ENCODE assay signal across 16 mouse cellular contexts in genomic region chr7:90203914-90204313, GRCm38 (mm10).
"Had no signal": no experiment of that assay in that cellular context is flagged by ENCODE, and none has a peak within 500 bp of the region (broad histone marks: within the 10 kb centered on the region; RNA-seq: fewer than 3 reads in every experiment).

No protein-coding gene starts in this region.

- H3K9me3 ChIP-seq: limb, embryonic 10.5 days; limb, embryonic 13.5 days; lung, embryonic 15.5 days had no signal

- DNase-seq: kidney, adult 2 months; kidney, postnatal 25 days; layer of hippocampus, adult 9-11 months; lung, adult 18-20 months; lung, postnatal 10 days; lung, postnatal 36 days; midbrain, embryonic 14.5 days; thymus, adult 18-20 months; thymus, postnatal 4 days had no signal

- H3K27me3 ChIP-seq: limb, embryonic 13.5 days; lung, embryonic 15.5 days had no signal

- H3K4me1 ChIP-seq: limb, embryonic 10.5 days; lung, embryonic 15.5 days had no signal

- ATAC-seq: intestine, embryonic 16.5 days had no signal

- H3K4me2 ChIP-seq: limb, embryonic 13.5 days; lung, embryonic 15.5 days; midbrain, embryonic 11.5 days had no signal

- H3K27ac ChIP-seq: kidney, postnatal 0 days; layer of hippocampus, adult 2 months; limb, embryonic 10.5 days; limb, embryonic 13.5 days; lung, embryonic 15.5 days had no signal

- H3K4me3 ChIP-seq: layer of hippocampus, adult 2 months; limb, embryonic 10.5 days; limb, embryonic 13.5 days; lung, embryonic 15.5 days had no signal

- H3K9ac ChIP-seq: limb, embryonic 13.5 days; lung, embryonic 15.5 days had no signal
